Mouse (Mus musculus) ES-Bruce4 (cell line): ENCODE results near the gene Pip4k2a.

Experiments
- CTCF ChIP-seq: IDR thresholded peaks from one replicate; pipeline ENCODE4 v1.8.1; 2011; ENCODE audit warnings: low read depth, low read length
- EP300 ChIP-seq: IDR thresholded peaks from 2 replicates; pipeline ENCODE4 v1.6.1; 2011; ENCODE audit warnings: low read depth, low read length; ENCODE audit not compliant: insufficient read depth

DNA sequence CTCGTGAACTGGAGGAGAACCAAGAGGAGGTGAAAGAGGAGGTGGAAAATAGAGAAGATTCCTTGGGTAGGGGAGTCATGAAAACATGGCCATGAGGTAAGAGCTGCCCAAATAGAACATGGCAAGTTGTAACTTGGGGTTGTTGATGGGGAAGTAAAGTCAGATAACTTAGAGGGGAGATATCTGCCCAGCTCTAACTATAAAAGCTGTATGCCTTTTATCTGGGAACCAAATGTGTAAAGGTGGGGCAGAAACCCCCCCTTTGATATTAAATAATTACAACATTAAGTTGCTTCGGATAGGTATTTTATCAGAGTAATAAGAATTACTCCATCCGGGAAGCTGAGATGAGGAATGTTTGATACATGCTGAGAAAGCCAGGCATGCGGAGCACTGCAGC, 18.9 kb downstream of the Pip4k2a start:
- TF ChIP-seq CTCF (no peak), EP300 (no peak)
